Mouse (Mus musculus): ENCODE measurements around the gene Misp.

The Misp gene

DNA sequence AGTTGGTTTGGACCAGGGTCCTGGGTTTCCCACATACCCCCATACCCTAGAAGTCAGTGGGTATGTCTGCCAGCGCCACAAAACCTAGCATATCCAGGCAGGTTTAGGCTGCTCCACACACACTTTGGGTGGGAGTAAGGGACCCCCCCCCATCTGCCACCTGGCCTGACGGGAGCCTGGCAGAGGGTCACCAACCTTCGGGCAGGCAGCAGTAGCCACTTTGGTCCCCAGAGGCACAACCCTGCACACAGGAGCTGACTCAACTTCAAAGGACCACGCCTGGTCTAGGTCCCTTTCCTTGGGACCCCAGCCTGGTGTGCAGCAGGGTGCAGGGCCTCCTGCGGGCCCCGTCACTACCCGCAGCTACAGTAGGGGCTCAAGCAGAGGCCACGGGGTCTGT lies 512 bp upstream of the Misp start:
- no peak for DNase-seq (ENCODE audit: extremely low read depth, low read depth, low spot score)

DNA sequence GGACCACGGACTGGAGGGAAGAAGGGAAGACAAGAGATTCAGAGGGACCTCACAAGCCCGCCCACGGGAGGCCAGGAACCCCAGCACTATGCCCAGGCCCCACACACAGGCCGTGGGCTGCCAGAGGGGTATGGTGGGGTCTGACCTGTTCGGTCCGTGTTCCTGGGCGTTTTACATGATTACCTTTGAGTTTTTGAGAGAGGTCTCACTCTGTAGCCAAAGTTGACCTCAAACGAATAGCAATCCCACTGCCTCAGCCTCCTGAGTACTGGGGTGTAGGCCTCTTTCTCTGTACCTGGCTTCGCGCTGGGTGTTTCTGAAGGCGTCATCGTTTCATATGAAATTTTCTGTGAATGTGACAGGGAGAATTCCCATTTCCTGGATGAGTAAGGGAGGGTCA lies 942 bp downstream of the Misp start:
- DNase-seq (ENCODE audit: extremely low read depth, low read depth, low spot score) = no peak

DNA sequence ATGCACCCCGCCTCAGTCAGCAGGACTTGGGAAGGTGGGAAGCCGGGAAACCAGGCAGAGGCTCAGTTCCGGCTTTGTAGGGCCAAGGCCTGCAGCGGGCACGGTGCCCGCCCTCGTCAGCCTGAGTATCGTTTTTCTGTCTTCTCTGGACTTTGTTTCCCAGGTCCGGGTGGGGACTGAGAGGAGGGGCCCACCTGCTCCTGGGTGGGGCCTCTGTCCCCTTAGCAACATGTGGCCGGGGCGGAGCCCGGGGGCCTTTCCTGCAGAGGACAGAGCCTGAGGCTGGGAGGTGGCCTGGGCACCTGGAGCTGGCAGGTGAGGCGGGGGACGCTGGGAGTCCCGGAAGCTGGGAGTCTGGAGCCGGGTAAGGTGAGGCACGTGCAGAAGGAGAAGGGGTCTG lies 1.6 kb downstream of the Misp start:
- no peak for DNase-seq (ENCODE audit: extremely low read depth, low read depth, low spot score)

- DNase-seq (ENCODE audit: extremely low read depth, low read depth, low spot score) = no peak
These were observed 2.2 kb downstream of the Misp start for GRCm38 (mm10) chr10:79823011-79823410.

DNA sequence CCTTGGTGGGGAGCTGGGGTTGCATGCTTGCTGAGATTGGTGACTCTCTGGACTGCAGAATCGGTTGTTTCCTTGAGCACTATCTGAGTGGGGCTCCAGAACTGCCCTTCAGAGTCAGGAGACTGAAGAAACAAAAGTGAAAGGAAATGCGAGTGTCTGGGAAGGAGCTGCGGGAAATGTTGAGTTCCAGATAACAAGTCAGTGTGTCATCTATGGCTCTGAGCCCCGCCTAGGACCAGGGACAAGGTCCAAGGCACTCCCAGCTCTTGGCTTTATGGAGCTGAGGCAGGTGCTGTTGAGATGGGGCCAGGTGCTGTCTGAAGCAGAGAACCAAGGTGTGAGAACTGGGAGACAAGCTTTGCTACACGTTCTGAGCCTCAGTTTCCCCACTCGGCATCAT lies 3.6 kb downstream of the Misp start:
- no peak for DNase-seq (ENCODE audit: extremely low read depth, low read depth, low spot score)

- DNase-seq (ENCODE audit: extremely low read depth, low read depth, low spot score) = no peak
These were observed 10.8 kb downstream of the Misp start for GRCm38 (mm10) chr10:79831583-79831982.

- DNase-seq (ENCODE audit: extremely low read depth, low read depth, low spot score) = no peak
These were observed 11.4 kb downstream of the Misp start for GRCm38 (mm10) chr10:79832026-79832785.

GRCm38 (mm10) chr10:79832786-79833181 lies 12.0 kb downstream of the Misp start:
- DNase-seq (ENCODE audit: extremely low read depth, low read depth, low spot score) = no peak

GRCm38 (mm10) chr10:79834769-79835398 lies 14.1 kb downstream of the Misp start:
- DNase-seq (ENCODE audit: extremely low read depth, low read depth, low spot score) = no peak

DNA sequence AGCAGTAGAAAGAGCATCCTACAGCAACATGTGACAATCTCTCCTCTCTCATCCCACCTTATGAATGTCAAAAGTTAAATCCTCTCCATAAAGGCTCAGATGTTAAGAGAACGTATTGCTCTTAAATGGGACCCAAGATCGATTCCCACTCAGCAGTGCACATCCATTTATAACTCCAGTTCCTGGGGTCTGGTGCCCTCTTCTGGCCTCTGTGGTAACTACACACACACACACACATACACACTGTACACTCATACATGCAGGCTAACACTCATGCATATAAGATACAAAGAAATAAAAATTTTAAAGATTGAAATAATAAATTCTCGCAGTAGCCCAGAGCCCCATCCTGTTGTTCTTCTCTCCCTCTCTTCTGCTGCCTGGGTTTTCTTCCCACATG lies 16.1 kb downstream of the Misp start:
- no peak for DNase-seq (ENCODE audit: extremely low read depth, low read depth, low spot score)

DNA sequence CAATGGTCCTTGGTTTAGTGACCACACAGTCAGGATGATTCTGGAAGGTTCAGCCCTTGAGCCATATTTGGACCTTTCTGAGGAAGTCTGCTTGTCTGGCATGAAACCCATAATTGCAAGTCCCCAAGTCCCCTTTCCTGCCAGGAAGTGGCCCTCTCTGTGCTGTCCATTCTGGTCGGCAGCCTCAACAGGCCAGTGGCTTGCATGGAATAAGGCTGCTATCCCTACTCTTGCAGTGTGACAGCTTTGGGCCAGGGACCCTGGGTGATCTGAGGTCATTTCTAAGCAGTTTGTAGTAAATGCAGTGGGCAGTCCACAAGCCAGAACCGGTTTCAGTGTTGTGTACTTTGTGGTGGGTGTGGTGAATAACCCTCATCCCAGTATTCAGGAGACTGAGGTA lies 17.4 kb downstream of the Misp start:
- DNase-seq (ENCODE audit: extremely low read depth, low read depth, low spot score) = no peak

DNA sequence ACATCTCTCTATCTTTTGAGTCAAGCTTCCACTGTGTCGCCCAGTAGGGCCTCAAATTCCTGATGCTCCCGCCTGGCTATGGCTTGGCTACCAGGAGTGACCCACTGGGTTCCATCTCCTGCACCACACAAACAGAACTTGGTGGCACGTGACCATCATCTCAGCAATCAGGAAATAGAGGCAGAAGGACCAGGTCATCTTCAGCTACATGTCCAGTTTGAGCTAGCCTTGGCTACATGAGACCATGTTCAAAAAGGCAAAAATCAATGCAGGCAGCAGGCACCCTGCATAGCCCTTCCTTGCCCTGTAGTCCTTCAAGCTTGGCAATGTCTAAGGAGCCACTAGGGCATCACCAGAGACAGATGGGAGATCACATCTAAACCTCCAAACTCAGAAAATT lies 19.3 kb downstream of the Misp start:
- DNase-seq (ENCODE audit: extremely low read depth, low read depth, low spot score) = no peak

DNA sequence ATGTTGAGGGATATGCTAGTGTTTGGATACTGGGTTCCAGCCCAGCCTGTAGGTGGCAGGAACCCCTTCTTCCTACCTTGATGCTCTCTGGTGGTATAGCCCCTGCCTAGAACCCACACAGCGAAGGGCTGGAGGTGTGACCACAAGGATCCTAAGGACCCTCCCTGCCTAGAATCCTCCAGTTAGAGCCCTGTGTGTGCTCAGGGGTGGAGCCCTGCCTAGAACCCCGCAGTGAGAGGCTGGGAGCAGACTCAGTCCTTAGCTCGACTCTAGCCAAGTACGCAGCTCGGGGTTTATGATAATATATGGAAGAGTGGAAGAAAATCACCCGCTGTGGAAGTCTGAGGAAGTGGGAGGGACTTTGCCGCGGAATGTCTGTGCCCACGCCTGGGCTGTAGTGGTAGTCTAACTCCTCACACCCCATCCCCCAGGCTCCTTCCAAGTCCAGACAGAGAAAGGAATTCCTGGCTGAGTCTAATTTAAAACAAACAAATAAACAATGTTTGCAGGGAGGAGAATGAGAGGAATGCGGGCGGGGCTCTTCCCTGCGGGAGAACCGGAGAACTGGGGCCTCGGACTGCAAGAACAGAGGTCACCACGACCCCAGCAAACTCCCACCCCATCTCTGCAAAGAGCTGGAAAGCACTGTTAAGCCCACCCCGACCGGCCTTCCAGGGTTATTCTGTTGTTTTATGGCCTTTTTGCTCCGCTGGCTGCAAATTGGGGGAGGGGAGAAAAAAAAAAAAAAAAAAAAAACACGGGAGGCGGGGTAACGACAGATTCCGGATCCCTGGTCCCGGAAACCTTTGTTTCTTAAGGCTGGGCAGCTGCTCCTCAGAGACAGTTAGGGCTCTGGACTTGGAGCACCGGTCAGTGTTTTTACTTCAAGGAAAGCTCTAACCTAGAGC lies 20.1 kb downstream of the Misp start:
- no peak for DNase-seq (ENCODE audit: extremely low read depth, low read depth, low spot score)

GRCm38 (mm10) chr10:79842322-79842721 lies 21.5 kb downstream of the Misp start:
- no peak for DNase-seq (ENCODE audit: extremely low read depth, low read depth, low spot score)

DNA sequence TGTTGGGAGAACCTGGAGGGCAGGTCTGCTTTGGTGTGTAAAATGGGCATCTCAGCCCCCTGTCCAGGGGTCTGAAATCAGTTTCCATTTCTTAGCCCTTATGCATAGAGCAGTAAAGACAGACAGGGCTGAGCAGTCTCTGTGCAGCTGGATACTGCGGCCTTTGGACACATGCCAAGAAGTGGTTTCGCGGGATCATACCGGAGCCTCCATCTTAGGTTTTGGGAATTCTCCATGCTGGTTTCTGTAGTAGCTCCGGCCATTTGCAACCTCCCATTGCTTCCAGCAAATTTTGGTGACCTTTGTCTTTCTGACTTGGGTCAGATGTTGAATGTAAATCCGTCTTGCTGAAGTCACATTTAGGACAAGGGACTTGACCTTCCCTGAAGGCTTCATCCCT lies 22.7 kb downstream of the Misp start:
- DNase-seq (ENCODE audit: extremely low read depth, low read depth, low spot score) = no peak

GRCm38 (mm10) chr10:79846553-79846952 lies 25.8 kb downstream of the Misp start:
- DNase-seq (ENCODE audit: extremely low read depth, low read depth, low spot score) = no peak

DNA sequence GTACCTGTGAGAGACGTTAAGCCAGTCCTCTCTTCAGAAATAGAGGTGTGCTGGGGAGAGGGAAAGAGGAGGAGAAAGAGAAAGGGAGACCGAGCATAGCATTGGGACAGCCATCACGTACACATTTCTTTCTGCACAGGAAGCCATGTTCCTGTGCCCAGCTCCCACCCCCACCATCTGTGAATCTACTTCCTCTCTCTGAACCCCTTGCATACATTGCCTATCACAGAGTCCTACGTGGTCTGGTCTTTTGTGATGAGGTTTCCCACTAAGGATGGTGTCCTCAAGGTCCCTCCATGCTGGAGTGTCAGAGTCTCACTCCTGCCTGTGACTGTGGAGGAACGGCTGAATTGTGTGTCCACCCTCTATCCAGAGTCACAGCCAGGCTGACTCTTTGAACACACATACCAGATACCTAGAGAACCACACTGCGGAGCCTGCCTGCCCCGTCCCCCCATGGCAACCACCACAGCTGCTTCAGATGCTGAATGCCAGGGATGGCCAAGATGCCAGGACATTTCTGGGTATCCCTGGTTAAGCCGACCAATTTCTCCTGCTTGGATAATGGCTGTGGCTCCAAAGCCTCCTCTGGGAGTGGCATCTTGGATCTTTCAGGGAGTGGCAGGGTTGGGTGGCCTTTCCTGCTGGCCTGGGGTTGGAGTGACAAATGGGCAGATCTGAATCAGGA lies 29.3 kb downstream of the Misp start:
- no peak for DNase-seq (ENCODE audit: extremely low read depth, low read depth, low spot score)

GRCm38 (mm10) chr10:79851653-79852052 lies 30.9 kb downstream of the Misp start:
- no peak for DNase-seq (ENCODE audit: extremely low read depth, low read depth, low spot score)

GRCm38 (mm10) chr10:79852107-79852789 lies 31.5 kb downstream of the Misp start:
- no peak for DNase-seq (ENCODE audit: extremely low read depth, low read depth, low spot score)

- DNase-seq (ENCODE audit: extremely low read depth, low read depth, low spot score) = no peak
These were observed 32.0 kb downstream of the Misp start for GRCm38 (mm10) chr10:79852827-79853226.

DNA sequence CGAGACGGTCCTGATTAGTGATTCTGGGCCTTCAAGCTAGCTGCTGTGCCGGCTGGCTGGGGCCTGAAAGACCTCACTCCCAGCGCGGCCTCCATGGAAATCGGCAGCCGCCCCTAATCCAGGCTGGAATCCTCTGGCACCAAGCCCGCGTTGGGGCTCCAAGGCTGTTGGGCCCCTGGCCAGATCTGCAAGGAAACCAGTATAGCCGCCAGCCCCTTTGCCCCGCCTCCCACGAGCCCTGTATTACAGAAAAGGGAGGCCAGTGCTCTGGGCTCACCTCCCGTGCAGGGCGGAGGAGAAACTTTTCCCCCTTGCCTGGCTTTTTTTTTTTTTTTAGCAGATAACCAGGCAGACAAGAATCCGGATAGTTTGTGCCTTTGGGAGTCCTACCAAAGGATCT lies 32.6 kb downstream of the Misp start:
- no peak for DNase-seq (ENCODE audit: extremely low read depth, low read depth, low spot score)

All from fat pad, adult 2 months (tissue).